Mouse (Mus musculus) heart, embryonic 15.5 days (tissue): ENCODE results near the gene Pde4d. TPM values are rescaled to one million over a fixed set of nuclear protein-coding genes. Genes with fewer than 3 reads are reported as not detected.

ENCODE experiments used
- ATAC-seq: fragments of 200-750 bp; cut with Nextera tagmentation; replicated peaks from 2 replicates; pipeline ENCODE4 v1.8.0; 2017; ENCODE audit warnings: low read depth, moderate TSS enrichment; ENCODE audit not compliant: insufficient number of reproducible peaks, insufficient read depth, low FRiP score
- H3K27ac ChIP-seq: fragments of 300-500 bp; sonication (generic); 2 replicates; pipeline ENCODE4 v1.5.1; 2015; ENCODE audit warnings: mild to moderate bottlenecking, inconsistent platforms
- H3K27me3 ChIP-seq: fragments of 300-500 bp; sonication (generic); 2 replicates; pipeline ENCODE4 v1.6.1; 2015; ENCODE audit warnings: inconsistent platforms
- H3K36me3 ChIP-seq: fragments of 300-500 bp; sonication (generic); 2 replicates; pipeline ENCODE4 v1.6.1; 2015; ENCODE audit warnings: mild to moderate bottlenecking, inconsistent platforms
- H3K4me1 ChIP-seq: fragments of 300-500 bp; sonication (generic); replicated peaks from 2 replicates; pipeline ENCODE4 v1.6.1; 2015; ENCODE audit warnings: inconsistent platforms
- H3K4me2 ChIP-seq: fragments of 300-500 bp; sonication (generic); 2 replicates; pipeline ENCODE4 v1.6.1; 2015; ENCODE audit warnings: inconsistent platforms, mild to moderate bottlenecking, moderate library complexity
- H3K4me3 ChIP-seq: fragments of 300-500 bp; sonication (generic); 2 replicates; pipeline ENCODE4 v1.5.1; 2015; ENCODE audit warnings: mild to moderate bottlenecking, inconsistent platforms
- H3K9ac ChIP-seq: fragments of 300-500 bp; sonication (generic); 2 replicates; pipeline ENCODE4 v1.6.1; 2015; ENCODE audit warnings: mild to moderate bottlenecking, inconsistent platforms
- H3K9me3 ChIP-seq: fragments of 300-500 bp; sonication (generic); replicated peaks from 2 replicates; pipeline ENCODE4 v1.6.1; 2016; ENCODE audit warnings: inconsistent platforms
- WGBS: fragments of 180-500 bp; shearing (Covaris S2); methylation state at CpG from one replicate; pipeline ENCODE4 v1.1.7; 2015; ENCODE audit warnings: mixed read lengths; 5-methylcytosine and 5-hydroxymethylcytosine counted together
- polyA plus RNA-seq: library from polyadenylated mRNA; unstranded; fragments of >200 nt; fragmentation: Nextera tagmentation; extraction: Ambion mirVana; gene quantifications from 2 replicates; pipeline ENCODE4 v1.2.1, GENCODE M21; 2015

The Pde4d gene
- polyA plus RNA-seq, 1 experiment from 2014 or later: 25.7 TPM

DNA sequence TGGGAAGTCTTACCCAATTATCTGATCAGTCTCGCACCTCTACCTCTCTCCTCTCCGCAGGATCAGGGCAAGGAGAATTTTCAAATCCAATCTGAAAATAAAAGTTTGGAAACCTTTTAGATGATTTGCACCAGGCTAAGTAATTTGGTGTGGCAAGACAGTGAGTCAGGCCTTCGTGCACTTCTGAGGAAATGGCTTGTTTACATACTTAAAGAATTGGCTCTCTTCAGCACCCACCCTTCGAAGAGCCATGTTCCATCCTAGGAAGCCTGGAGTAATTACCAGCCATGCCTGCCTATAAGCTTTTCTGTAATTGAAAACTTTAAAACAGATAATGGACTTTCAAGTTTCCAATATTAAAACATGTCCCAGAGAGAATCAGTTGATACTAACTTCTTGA, 1352.5 kb downstream of the Pde4d start:
- Histone ChIP-seq H3K36me3 (no peaks in the 10 kb centered on the region), H3K9ac (no peak overlapping the region), H3K27me3 (no peaks in the 10 kb centered on the region), H3K27ac (no peak overlapping the region), H3K9me3 (no peaks in the 10 kb centered on the region), H3K4me2 (no peak overlapping the region), H3K4me3 (no peak overlapping the region), H3K4me1 (peaks cover 2% of the 10 kb centered on the region; the same call in 1 of the 2 replicates)
- WGBS: 55% methylated on average over 4 of the region's 4 CpGs
- no peak for ATAC-seq

DNA sequence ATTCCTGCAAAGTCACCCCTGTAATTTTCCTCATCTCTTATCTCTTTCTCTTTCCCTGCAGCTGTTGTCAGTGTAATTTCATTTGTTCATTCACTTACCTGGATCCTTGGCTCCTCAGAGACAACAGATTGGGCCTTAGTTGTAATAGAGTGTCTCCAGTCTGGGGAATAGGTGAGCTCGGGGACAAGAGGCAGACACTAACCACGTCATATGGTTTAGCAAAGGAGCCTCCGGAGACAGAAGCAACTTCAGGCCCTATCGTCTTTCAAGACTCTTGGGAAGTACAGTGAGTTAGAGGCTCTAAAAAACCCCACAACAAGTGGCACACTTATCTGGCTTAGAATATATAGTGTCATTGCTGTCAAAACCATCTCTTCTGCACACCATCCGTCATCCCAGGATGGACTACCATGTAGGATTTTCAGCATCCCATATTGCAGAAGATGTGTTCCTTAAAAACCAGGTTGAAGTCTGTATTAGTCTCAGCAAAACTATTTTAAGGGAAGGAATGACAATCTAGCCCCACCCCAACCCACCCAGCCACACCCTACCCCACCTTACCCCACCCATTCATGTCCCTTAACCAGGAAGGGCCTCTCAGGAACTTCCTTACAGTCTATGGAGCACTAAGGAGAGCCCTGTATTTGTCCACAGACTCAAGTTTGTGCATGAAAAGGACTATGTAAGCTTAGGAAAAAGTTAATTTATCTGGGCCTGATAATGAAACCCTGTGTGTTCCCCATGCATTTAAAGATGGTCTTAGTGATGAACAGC, 1356.6 kb downstream of the Pde4d start:
- Histone ChIP-seq H3K27me3 (no peaks in the 10 kb centered on the region), H3K4me2 (no peak overlapping the region), H3K4me3 (no peak overlapping the region), H3K27ac (no peak overlapping the region), H3K4me1 (peaks cover 7% of the 10 kb centered on the region; the same call in 1 of the 2 replicates), H3K9ac (no peak overlapping the region), H3K9me3 (no peaks in the 10 kb centered on the region), H3K36me3 (no peaks in the 10 kb centered on the region)
- 87% methylated on average over 5 of the region's 5 CpGs for WGBS
- ATAC-seq: no peak

DNA sequence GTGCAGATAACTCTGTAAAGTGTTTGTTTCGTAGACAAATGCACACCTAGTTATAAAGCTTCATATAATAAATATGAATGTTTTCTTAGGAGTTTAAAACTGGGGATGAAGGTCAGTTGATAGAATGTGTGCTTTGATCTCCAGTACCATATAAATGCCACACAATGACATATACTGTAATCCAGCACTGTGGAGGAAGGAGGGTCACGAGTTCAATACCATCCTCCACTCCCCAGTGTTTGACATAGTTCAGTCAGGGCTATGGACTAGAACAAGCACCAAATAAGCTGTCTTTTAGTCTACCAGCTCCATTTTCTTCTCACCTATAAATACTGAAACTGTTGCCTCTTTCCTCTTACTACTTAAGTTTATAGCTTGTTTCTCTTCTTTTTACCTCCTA, 1357.3 kb downstream of the Pde4d start:
- Histone ChIP-seq H3K27ac (no peak overlapping the region), H3K4me2 (no peak overlapping the region), H3K4me3 (no peak overlapping the region), H3K36me3 (no peaks in the 10 kb centered on the region), H3K27me3 (no peaks in the 10 kb centered on the region), H3K9ac (no peak overlapping the region), H3K9me3 (no peaks in the 10 kb centered on the region), H3K4me1 (peaks cover 7% of the 10 kb centered on the region; the same call in 1 of the 2 replicates)
- 88% methylated on average over 2 of the region's 2 CpGs for WGBS
- ATAC-seq: no peak

DNA sequence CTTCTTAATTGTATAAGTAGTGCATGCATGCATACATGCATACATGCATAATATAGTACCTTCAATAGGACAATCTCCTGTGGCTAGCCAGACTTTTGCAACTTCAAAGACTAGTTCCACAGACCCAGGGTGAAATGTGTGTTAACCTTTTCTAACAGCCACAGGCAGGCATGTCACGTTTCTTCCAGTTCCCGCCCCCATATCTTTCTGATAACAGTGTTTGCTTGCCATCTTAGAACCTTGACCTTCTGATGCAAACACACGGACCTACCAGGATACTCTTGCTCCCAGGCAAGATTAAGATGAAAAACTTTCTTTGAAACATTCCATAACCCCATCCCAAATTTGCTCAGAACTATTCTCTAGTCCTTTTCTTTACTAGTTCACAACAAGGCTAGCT, 1357.7 kb downstream of the Pde4d start:
- H3K9me3 ChIP-seq: no peaks in the 10 kb centered on the region
- no peak overlapping the region for H3K27ac ChIP-seq
- no peak overlapping the region for H3K4me2 ChIP-seq
- H3K36me3 ChIP-seq: no peaks in the 10 kb centered on the region
- WGBS: 14% methylated on average over 3 of the region's 3 CpGs
- no peak for ATAC-seq
- H3K27me3 ChIP-seq: no peaks in the 10 kb centered on the region
- H3K9ac ChIP-seq: no peak overlapping the region
- H3K4me3 ChIP-seq: no peak overlapping the region
- H3K4me1 ChIP-seq: peaks cover 7% of the 10 kb centered on the region; the same call in 1 of the 2 replicates

DNA sequence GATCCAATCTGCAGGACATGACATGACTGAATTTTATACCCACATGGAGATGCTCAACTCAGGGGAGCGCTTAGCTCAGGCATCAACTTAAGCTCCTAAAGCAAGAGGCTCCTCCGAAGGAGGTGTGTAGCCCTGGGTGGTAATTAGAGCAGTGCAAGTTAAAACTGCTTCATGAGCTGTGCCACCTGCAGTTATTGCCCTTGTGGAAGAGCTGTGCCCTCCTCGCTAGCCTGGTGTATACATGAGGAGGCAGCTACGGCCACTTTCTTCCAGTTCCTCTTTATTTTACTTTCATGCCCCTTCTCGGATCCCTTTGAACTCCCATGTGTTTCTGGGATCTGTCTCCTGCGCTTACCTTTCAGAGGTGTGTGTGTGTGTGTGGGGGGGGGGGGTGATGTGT, 1358.3 kb downstream of the Pde4d start:
- no peaks in the 10 kb centered on the region for H3K9me3 ChIP-seq
- 76% methylated on average over 6 of the region's 6 CpGs for WGBS
- H3K9ac ChIP-seq: no peak overlapping the region
- H3K4me1 ChIP-seq: peaks cover 7% of the 10 kb centered on the region; the same call in 1 of the 2 replicates
- no peak overlapping the region for H3K27ac ChIP-seq
- H3K27me3 ChIP-seq: no peaks in the 10 kb centered on the region
- no peaks in the 10 kb centered on the region for H3K36me3 ChIP-seq
- ATAC-seq: no peak
- no peak overlapping the region for H3K4me3 ChIP-seq
- no peak overlapping the region for H3K4me2 ChIP-seq

DNA sequence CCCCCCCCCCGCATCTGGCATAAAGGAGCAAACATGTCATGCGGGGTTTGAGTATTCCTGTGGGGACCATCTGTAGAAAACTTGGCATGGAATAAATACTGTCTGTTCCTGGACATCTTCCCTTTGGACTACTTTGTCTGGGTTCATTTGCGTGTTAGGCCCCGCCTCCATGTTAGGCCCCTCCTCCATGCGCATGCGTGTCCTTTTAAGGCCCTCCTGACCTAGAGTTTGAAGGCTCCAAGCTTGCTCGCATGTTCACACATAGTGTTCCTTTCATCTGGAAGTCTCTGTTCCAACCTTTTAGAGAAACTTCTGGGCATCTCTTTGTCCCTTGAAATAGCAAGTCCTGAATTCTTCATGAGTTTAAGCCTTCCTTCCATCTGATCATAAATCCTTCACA, 1359.2 kb downstream of the Pde4d start:
- Histone ChIP-seq H3K9ac (no peak overlapping the region), H3K4me2 (no peak overlapping the region), H3K4me1 (peaks cover 7% of the 10 kb centered on the region; the same call in 1 of the 2 replicates), H3K4me3 (no peak overlapping the region), H3K9me3 (no peaks in the 10 kb centered on the region), H3K27me3 (no peaks in the 10 kb centered on the region), H3K27ac (no peak overlapping the region), H3K36me3 (no peaks in the 10 kb centered on the region)
- ATAC-seq: no peak
- WGBS: 81% methylated on average over 7 of the region's 7 CpGs

DNA sequence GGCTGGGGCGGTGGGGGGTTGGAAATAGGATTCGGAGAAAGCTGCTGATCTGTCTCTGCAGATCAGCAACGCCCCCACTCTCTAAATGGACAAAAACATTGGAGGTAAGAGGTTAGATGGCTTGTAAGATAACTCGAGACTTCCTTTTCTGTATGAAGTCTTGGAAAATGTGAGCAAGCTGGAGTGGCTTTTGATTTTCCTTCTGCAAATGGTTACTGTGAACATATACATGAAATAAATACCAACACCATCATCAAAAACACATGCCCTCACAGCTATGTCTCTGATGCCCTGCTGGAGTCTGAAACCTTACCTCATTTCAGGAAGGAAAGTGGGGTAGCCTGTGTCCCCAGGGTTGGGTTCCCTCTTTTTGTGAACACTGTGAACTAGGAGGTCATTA, 1359.9 kb downstream of the Pde4d start:
- Histone ChIP-seq H3K9me3 (no peaks in the 10 kb centered on the region), H3K36me3 (no peaks in the 10 kb centered on the region), H3K9ac (no peak overlapping the region), H3K4me3 (no peak overlapping the region), H3K27me3 (no peaks in the 10 kb centered on the region), H3K4me2 (no peak overlapping the region), H3K27ac (no peak overlapping the region), H3K4me1 (peaks cover 7% of the 10 kb centered on the region; the same call in 1 of the 2 replicates)
- ATAC-seq: no peak
- 80% methylated on average over 4 of the region's 4 CpGs for WGBS

DNA sequence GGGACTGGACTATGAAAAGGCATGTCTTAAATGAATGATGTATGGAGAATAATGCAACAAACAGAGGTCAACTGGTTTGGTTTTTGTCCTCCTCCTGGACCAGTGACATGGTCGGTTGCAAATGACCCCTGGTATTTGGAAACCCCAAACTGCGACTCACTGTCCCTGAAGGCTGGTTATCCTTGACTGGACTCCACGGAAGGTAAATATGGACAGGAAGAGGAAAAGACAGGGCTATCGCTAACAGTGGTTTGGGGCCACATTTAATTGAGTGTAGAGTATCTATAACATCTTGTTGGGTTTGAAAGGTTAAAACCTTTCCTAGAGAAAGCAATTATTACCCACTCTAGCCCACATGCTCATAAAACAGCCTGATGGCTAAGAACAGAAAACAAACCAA, 1364.2 kb downstream of the Pde4d start:
- H3K9ac ChIP-seq: no peak overlapping the region
- no peak overlapping the region for H3K4me2 ChIP-seq
- no peaks in the 10 kb centered on the region for H3K27me3 ChIP-seq
- H3K27ac ChIP-seq: no peak overlapping the region
- no peak for ATAC-seq
- no peaks in the 10 kb centered on the region for H3K9me3 ChIP-seq
- 84% methylated on average over 4 of the region's 4 CpGs for WGBS
- no peaks in the 10 kb centered on the region for H3K4me1 ChIP-seq
- H3K4me3 ChIP-seq: no peak overlapping the region
- no peaks in the 10 kb centered on the region for H3K36me3 ChIP-seq

DNA sequence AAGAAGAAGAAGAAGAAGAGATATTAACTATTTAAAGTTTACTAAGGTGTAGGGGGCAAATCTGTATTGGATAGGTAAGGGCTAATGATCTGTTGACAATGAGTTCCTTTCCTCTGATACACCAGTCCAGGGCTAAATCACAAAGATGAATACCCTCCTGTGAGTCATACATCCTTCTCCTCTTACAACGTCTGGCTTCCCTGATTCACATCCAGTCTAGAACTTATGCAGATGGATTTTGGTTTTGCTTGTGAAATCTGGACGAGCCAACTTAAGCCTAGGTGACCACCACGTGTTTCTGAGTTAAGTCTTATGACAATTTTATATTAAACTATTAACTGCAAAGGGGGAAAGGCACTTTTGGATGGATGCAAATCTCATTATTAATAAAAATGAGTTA, 1369.3 kb downstream of the Pde4d start:
- no peak overlapping the region for H3K4me2 ChIP-seq
- WGBS: 66% methylated on average over 3 of the region's 3 CpGs
- no peak overlapping the region for H3K4me3 ChIP-seq
- H3K36me3 ChIP-seq: no peaks in the 10 kb centered on the region
- H3K9ac ChIP-seq: no peak overlapping the region
- no peak for ATAC-seq
- H3K27me3 ChIP-seq: no peaks in the 10 kb centered on the region
- H3K9me3 ChIP-seq: no peaks in the 10 kb centered on the region
- H3K27ac ChIP-seq: no peak overlapping the region
- H3K4me1 ChIP-seq: peaks cover 30% of the 10 kb centered on the region

DNA sequence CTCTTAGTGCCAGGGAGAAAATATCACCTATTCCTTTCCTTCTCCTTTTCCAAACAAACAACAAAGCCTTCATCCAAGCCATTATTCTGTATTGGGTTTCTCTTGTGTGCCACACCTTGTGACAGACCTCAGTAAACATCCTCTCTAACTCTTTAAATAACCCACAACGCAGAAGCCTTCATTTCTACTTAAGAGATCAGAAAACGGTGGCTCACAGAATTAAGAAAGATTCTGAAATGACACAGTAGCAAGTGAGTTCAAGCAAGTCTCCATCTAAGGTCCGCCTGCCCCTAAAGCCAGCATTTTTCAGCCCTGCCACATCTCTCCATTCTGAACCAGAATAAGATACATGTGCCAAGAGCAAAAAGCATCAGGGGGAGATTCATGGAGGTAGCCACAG, 1370.4 kb downstream of the Pde4d start:
- no peaks in the 10 kb centered on the region for H3K9me3 ChIP-seq
- no peak overlapping the region for H3K9ac ChIP-seq
- H3K4me2 ChIP-seq: no peak overlapping the region
- no peaks in the 10 kb centered on the region for H3K36me3 ChIP-seq
- H3K4me1 ChIP-seq: peaks cover 39% of the 10 kb centered on the region
- H3K27ac ChIP-seq: no peak overlapping the region
- no peaks in the 10 kb centered on the region for H3K27me3 ChIP-seq
- WGBS: 65% methylated on average over 3 of the region's 3 CpGs
- ATAC-seq: no peak
- no peak overlapping the region for H3K4me3 ChIP-seq

DNA sequence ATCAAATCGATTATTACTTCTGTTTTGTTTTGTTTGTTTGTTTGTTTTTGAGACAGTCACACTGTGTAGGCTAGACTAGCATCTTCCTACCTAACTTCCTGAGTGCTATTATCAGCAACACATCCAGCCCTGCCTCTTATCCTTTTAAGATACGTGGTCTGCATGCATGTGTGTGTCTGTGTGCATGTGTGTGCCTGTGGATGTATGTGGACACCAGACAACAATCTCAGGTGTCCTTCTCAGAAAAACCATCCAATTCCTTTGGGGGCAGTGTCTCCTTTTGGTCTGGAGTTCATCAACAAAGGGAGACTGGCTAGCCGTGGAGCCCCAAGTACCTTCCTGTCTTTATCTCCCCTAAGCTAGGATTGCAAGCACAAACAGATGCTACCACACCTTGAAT, 1371.1 kb downstream of the Pde4d start:
- H3K36me3 ChIP-seq: no peaks in the 10 kb centered on the region
- 47% methylated on average over 3 of the region's 3 CpGs for WGBS
- peak overlapping the region; percentile 93 for H3K27ac ChIP-seq
- H3K9me3 ChIP-seq: no peaks in the 10 kb centered on the region
- H3K27me3 ChIP-seq: no peaks in the 10 kb centered on the region
- H3K9ac ChIP-seq: no peak overlapping the region
- H3K4me3 ChIP-seq: no peak overlapping the region
- H3K4me1 ChIP-seq: peaks cover 39% of the 10 kb centered on the region
- H3K4me2 ChIP-seq: no peak overlapping the region
- no peak for ATAC-seq

DNA sequence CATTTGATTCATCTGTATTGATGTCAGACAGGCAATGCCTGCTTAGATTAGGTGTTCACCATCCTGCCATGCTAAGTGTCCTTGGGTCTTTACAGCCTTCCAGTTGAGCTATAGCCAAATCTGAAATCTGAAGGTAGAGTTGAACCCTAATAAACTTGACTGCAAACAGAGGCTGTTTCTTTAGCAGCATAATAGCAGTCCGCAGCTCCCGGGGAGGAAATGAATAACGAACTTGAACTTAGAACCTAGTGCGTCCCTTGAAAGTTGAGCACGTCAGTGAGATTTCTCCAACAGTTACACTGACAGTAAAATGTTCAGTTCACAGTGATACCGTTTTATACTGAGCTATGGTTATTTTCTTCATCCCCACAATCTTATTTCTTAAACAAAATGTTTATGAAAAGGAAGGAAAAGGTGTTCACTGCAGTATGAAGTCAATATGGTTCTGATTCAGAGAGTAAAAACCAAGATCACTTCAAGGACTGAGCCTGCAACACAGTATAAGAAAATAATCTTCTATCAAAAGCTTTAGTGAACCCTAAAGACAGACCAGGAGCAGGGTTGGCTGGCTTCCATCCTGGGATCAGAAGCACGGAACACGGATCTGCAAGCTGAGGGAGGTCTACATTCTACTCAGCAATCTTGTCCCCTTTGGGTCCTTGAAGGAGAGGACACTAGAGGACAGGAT, 1372.1 kb downstream of the Pde4d start:
- H3K4me1 ChIP-seq: peaks cover 39% of the 10 kb centered on the region
- H3K4me2 ChIP-seq: peak overlapping the region; percentile 60
- no peak for ATAC-seq
- H3K4me3 ChIP-seq: peak overlapping the region; percentile 43
- no peaks in the 10 kb centered on the region for H3K27me3 ChIP-seq
- no peaks in the 10 kb centered on the region for H3K36me3 ChIP-seq
- 16% methylated on average over 8 of the region's 8 CpGs for WGBS
- peak overlapping the region; percentile 93 for H3K27ac ChIP-seq
- H3K9me3 ChIP-seq: no peaks in the 10 kb centered on the region
- no peak overlapping the region for H3K9ac ChIP-seq
